Mouse (Mus musculus) ES-Bruce4 (cell line): ENCODE results near the gene Gm4881.

Experiments used
- CTCF ChIP-seq: IDR thresholded peaks from one replicate; pipeline ENCODE4 v1.8.1; 2011; ENCODE audit warnings: low read depth, low read length
- EP300 ChIP-seq: IDR thresholded peaks from 2 replicates; pipeline ENCODE4 v1.6.1; 2011; ENCODE audit warnings: low read depth, low read length; ENCODE audit not compliant: insufficient read depth
- POLR2A ChIP-seq: IDR thresholded peaks from one replicate; pipeline ENCODE4 v1.8.1; 2011; ENCODE audit warnings: low read length; ENCODE audit not compliant: insufficient read depth

DNA sequence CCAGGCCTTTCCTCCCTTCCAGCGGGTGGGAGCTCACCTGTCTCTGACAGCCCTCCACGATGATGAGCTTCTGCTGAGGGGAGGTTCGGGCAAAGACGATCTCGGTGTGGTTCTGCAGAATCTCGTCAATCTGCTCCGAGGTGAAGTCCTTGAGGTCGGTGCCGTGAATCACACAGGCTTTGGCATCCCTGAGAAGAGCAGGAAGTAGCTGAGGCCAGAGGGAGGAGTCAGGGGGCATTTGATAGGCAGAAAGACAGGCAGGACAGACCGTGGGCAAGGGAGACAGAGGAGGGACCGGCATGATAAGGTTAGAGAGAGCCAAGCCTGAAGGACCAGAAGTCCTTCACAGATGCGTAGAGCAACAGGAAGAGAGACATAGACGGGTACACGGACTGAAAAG is 43.6 kb upstream of the Gm4881 start:
- TF ChIP-seq CTCF = no peak
- TF ChIP-seq POLR2A = no peak
- TF ChIP-seq EP300 = no peak
